Mouse (Mus musculus): ENCODE measurements at regions not wholly inside any gene's neighbourhood (a gene's known extent, or its start where the extent isn't known, plus 50 kb on each side); places are given as distances from the start of the nearest gene placed in this dataset.
A peak's percentile ranks its signal among the peaks of the same experiment; 100 is the strongest.

- no peak for DNase-seq
These were observed 1817.9 kb upstream of the Tmeff2 start for GRCm38 (mm10) chr1:49082555-49082954.

GRCm38 (mm10) chr1:49099573-49099972, 1800.9 kb upstream of the Tmeff2 start:
- peak; percentile 71 for DNase-seq

- DNase-seq, result peak; percentile 10
These were observed 1791.4 kb upstream of the Tmeff2 start for GRCm38 (mm10) chr1:49109090-49109489.

GRCm38 (mm10) chr1:49109511-49109910, 1790.9 kb upstream of the Tmeff2 start:
- DNase-seq, result peak; percentile 10

Data from cerebellum, adult 9-11 months (tissue).